Mouse (Mus musculus): ENCODE data around the gene Trim24.

Gene Trim24

DNA sequence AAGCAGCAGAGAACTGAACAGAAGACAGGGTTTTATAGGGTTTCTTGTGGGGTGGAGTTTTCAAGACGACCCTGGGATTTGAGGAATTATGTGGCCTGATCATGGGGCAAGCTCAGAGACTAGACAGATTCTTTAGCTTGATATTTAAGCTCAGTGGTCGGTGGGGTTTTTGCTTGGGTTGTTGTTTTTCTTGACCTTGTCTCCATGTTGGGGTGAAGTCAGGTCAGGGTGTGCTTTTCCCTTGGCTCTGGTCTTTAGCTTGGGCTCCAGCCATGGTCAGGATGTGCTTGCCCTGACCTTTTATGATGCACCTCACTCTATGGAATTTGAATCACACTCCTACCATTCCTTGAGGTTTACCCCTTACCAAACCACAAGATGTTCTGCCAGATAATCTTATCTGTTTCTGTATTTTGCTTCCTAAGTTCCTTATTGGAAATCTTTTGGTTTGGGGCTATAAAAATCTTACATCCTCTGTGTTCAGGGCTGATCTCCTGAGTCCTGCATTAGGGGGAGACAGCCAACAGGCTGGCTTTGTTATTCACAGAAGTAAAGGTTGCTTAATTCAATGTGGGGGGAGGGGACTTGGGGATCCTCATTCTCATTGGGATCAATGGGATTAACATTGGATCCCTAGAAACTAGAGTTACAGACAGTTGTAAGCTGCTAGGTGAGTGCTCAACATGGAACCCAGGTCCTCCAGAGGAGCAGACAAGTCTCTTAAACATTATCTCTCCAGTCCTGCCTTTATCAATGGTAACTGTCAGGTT, 6.5 kb upstream of the Trim24 start:
- no peak for TF ChIP-seq GATA4 (IDR thresholded peaks at IDR 0.05; ENCODE audit: insufficient replicate concordance, low read length)

- peak; percentile 85; the same call in 1 of the 2 replicates for TF ChIP-seq GATA4 (IDR thresholded peaks at IDR 0.05; ENCODE audit: insufficient replicate concordance, low read length)
These were observed 683 bp downstream of the Trim24 start for GRCm38 (mm10) chr6:37871137-37871851.

- TF ChIP-seq GATA4 (IDR thresholded peaks at IDR 0.05; ENCODE audit: insufficient replicate concordance, low read length), result no peak
These were observed 2.2 kb downstream of the Trim24 start for GRCm38 (mm10) chr6:37872861-37873260.

DNA sequence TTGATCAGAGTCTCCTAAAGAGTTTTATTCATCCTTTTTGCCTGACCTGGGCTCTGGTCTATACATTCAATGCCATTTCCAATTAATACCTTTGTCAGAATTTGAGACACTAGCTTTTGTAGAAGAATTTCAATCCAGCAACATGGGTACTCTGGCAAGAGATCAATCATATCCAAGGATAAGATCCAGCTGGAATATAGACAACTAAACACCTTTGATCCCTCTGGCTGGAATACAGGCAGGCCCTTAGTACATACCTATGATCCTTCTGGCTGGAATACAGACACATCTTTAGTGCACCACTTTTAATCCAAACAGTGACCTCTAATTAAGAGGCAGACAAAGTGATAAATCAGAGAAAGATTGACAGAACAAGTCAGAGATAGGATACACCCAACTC, 3.1 kb downstream of the Trim24 start:
- TF ChIP-seq GATA4 (IDR thresholded peaks at IDR 0.05; ENCODE audit: insufficient replicate concordance, low read length), result no peak

- no peak for TF ChIP-seq GATA4 (IDR thresholded peaks at IDR 0.05; ENCODE audit: insufficient replicate concordance, low read length)
These were observed 7.6 kb downstream of the Trim24 start for GRCm38 (mm10) chr6:37878206-37878605.

GRCm38 (mm10) chr6:37880586-37880985, 10.0 kb downstream of the Trim24 start:
- no peak for TF ChIP-seq GATA4 (IDR thresholded peaks at IDR 0.05; ENCODE audit: insufficient replicate concordance, low read length)

DNA sequence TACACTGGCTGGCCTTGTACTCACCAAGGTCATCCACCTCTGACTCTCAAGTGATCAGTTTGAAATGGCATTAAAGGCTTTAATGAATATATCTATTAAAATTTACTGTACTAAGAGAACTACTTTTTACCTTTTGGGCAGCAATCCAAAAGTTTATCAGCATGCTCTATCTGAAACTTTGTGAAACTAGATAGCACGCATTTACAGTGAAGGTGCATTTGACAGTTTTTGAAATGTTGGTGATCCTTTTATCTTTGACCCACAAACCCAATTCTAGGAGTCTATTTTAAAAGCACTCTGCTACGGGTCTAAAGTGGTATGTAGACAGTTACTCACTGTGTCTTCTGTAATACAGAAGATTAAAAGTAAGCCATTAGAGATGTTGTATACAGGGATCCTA, 23.0 kb downstream of the Trim24 start:
- no peak for TF ChIP-seq GATA4 (IDR thresholded peaks at IDR 0.05; ENCODE audit: insufficient replicate concordance, low read length)

GRCm38 (mm10) chr6:37895646-37896435, 25.2 kb downstream of the Trim24 start:
- no peak for TF ChIP-seq GATA4 (IDR thresholded peaks at IDR 0.05; ENCODE audit: insufficient replicate concordance, low read length)

DNA sequence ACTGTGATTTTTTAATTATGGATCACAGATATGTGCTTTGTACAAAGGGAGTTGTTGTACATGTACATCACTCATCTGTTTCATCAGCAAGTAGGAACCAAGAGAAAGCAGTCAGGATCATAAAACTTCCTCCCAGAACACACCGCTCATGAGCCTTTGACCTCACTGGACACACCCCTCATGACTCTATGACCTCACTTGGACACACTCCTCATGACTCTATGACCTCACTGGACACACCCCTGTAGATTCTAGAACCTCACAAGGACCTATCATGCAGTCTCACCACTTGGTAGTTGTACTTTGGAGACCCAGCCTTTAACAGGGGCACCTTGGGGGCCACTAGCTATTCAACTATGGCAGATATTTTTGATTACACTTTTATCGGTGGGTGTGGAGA, 29.6 kb downstream of the Trim24 start:
- no peak for TF ChIP-seq GATA4 (IDR thresholded peaks at IDR 0.05; ENCODE audit: insufficient replicate concordance, low read length)

- TF ChIP-seq GATA4 (IDR thresholded peaks at IDR 0.05; ENCODE audit: insufficient replicate concordance, low read length), result no peak
These were observed 31.2 kb downstream of the Trim24 start for GRCm38 (mm10) chr6:37901791-37902190.

- no peak for TF ChIP-seq GATA4 (IDR thresholded peaks at IDR 0.05; ENCODE audit: insufficient replicate concordance, low read length)
These were observed 33.2 kb downstream of the Trim24 start for GRCm38 (mm10) chr6:37903810-37904209.

DNA sequence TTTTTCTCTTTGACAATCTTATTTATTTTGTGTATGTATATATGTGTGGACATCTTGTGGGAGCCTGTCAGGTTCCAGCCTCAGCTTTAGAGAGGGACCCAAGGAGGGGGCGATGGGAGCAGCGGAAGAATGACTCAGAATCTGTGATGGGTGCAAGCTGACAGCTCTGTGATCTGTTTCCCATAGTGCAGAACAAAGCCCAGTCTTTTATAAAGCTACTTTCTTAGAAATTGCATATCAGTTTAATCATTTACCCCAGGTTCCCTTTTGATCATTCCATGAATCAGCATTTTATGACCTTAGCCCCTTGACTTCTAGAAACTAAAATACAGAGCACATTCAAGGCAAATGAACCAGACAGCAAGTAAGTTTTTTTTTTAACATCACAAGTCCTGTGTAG, 42.9 kb downstream of the Trim24 start:
- no peak for TF ChIP-seq GATA4 (IDR thresholded peaks at IDR 0.05; ENCODE audit: insufficient replicate concordance, low read length)

- TF ChIP-seq GATA4 (IDR thresholded peaks at IDR 0.05; ENCODE audit: insufficient replicate concordance, low read length), result no peak
These were observed 54.5 kb downstream of the Trim24 start for GRCm38 (mm10) chr6:37925104-37925503.

DNA sequence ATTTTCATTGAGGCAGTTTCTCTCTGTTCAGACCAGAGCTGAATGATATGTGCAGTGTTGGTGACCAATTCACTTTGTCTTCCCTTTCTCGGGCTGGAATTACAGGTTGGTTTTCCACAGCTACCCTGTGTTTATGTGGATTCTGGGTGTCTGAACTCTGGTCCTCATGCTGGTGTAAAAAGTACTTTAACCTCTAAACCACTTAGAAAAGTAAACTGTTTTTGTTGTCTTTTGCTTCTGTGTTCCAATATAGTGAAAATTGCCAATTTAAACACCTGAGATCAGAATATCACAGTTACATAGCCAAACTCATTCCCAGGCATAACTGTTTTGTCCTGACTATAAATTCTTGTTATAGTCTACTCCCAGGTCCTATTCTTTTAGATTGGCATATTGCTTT, 56.1 kb downstream of the Trim24 start:
- TF ChIP-seq GATA4 (IDR thresholded peaks at IDR 0.05; ENCODE audit: insufficient replicate concordance, low read length), result no peak

- no peak for TF ChIP-seq GATA4 (IDR thresholded peaks at IDR 0.05; ENCODE audit: insufficient replicate concordance, low read length)
These were observed 65.9 kb downstream of the Trim24 start for GRCm38 (mm10) chr6:37936498-37936897.

GRCm38 (mm10) chr6:37951306-37951705, 80.7 kb downstream of the Trim24 start:
- no peak for TF ChIP-seq GATA4 (IDR thresholded peaks at IDR 0.05; ENCODE audit: insufficient replicate concordance, low read length)

All from liver, adult (tissue).